Mouse (Mus musculus) stomach, embryonic 14.5 days (tissue): ENCODE measurements at regions not wholly inside any gene's neighbourhood (a gene's known extent, or its start where the extent isn't known, plus 50 kb on each side); places are given as distances from the start of the nearest gene placed in this dataset.

Source experiments
- ATAC-seq: fragments of 200-750 bp; cut with Nextera tagmentation; 2 replicates; pipeline ENCODE4 v1.8.0; 2017; ENCODE audit warnings: low read depth, moderate TSS enrichment; ENCODE audit not compliant: insufficient number of reproducible peaks, insufficient read depth, low FRiP score
- H3K27ac ChIP-seq: fragments of 300-500 bp; sonication (generic); 2 replicates; pipeline ENCODE4 v1.5.1; 2014; ENCODE audit warnings: mild to moderate bottlenecking, low read length, moderate library complexity, mixed read lengths
- H3K27me3 ChIP-seq: fragments of 300-500 bp; sonication (generic); 2 replicates; pipeline ENCODE4 v1.6.1; 2014; ENCODE audit warnings: low read length, control low read depth, mixed read lengths; ENCODE audit not compliant: control insufficient read depth, insufficient read depth
- H3K36me3 ChIP-seq: fragments of 300-500 bp; sonication (generic); 2 replicates; pipeline ENCODE4 v1.6.1; 2014; ENCODE audit warnings: mild to moderate bottlenecking, control low read depth, low read length, moderate library complexity, mixed read lengths; ENCODE audit not compliant: control insufficient read depth, insufficient read depth
- H3K4me1 ChIP-seq: fragments of 300-500 bp; sonication (generic); 2 replicates; pipeline ENCODE4 v1.6.1; 2014; ENCODE audit warnings: low read length, control low read depth, mixed read lengths; ENCODE audit not compliant: control insufficient read depth, insufficient read depth
- H3K4me2 ChIP-seq: fragments of 300-500 bp; sonication (generic); replicated peaks from 2 replicates; pipeline ENCODE4 v1.6.1; 2014; ENCODE audit warnings: low read depth, low read length, control low read depth
- H3K4me3 ChIP-seq: fragments of 300-500 bp; sonication (generic); 2 replicates; pipeline ENCODE4 v1.5.1; 2014; ENCODE audit warnings: low read depth, low read length, control low read depth
- H3K9ac ChIP-seq: fragments of 300-500 bp; sonication (generic); replicated peaks from 2 replicates; pipeline ENCODE4 v1.6.1; 2014; ENCODE audit warnings: low read depth, mild to moderate bottlenecking, control low read depth, low read length, moderate library complexity, mixed read lengths
- H3K9me3 ChIP-seq: fragments of 300-500 bp; sonication (generic); 2 replicates; pipeline ENCODE4 v1.6.1; 2016; ENCODE audit warnings: low read depth, low read length, control low read depth; ENCODE audit not compliant: control insufficient read depth
- WGBS: fragments of 180-500 bp; shearing (Covaris S2); extraction: QIAGEN DNeasy Blood & Tissue Kit; methylation state at CpG from one replicate; pipeline ENCODE4 v1.1.7; 2014; 5-methylcytosine and 5-hydroxymethylcytosine counted together

- Histone ChIP-seq H3K4me3 (no peak overlapping the region), H3K27ac (no peak overlapping the region), H3K4me1 (no peaks in the 10 kb centered on the region), H3K9me3 (no peaks in the 10 kb centered on the region), H3K9ac (no peak overlapping the region), H3K4me2 (no peak overlapping the region), H3K36me3 (no peaks in the 10 kb centered on the region), H3K27me3 (no peaks in the 10 kb centered on the region)
- 62% methylated on average over 3 of the region's 3 CpGs for WGBS
- no peak for ATAC-seq
These were observed 169.6 kb upstream of the Egfl6 start for GRCm38 (mm10) chrX:166754967-166755654.

DNA sequence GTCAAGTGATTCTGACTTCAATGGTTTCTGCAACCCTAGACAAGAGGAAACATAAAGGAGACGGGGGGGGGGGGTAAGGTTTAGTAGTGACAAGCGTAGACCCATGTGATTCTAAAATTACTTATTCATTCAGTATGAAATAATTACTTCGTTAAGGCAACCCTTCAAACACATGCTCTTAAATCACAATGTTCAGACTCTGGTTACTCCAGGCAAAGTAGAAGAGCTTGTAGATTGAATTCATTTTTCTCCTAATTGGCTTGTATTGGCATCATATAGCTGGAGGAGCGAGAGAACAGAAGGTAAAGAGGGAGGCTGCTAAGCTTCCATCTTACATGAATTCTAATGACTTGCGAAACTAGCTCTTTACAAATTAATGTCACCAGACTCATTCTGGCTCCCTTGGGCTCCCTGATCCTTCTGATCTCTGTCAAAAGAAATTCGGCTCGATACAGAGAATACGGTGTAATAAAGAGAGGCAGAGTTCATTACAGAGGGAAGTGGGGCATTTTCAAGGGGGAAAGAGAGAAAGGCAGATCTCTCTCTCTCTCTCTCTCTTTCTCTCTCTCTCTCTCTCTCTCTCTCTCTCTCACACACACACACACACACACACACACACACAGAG lies 163.6 kb upstream of the Egfl6 start:
- Histone ChIP-seq H3K9me3 (no peaks in the 10 kb centered on the region), H3K9ac (no peak overlapping the region), H3K4me1 (no peaks in the 10 kb centered on the region), H3K4me2 (no peak overlapping the region), H3K36me3 (no peaks in the 10 kb centered on the region), H3K4me3 (no peak overlapping the region), H3K27me3 (no peaks in the 10 kb centered on the region), H3K27ac (no peak overlapping the region)
- no peak for ATAC-seq
- WGBS, result 83% methylated on average over 8 of the region's 8 CpGs

GRCm38 (mm10) chrX:166731354-166731753 lies 145.8 kb upstream of the Egfl6 start:
- Histone ChIP-seq H3K4me1 (no peaks in the 10 kb centered on the region), H3K9me3 (no peaks in the 10 kb centered on the region), H3K27me3 (no peaks in the 10 kb centered on the region), H3K9ac (no peak overlapping the region), H3K4me3 (no peak overlapping the region), H3K27ac (no peak overlapping the region), H3K36me3 (no peaks in the 10 kb centered on the region), H3K4me2 (no peak overlapping the region)
- ATAC-seq, result no peak
- WGBS, result 78% methylated on average over 2 of the region's 2 CpGs

DNA sequence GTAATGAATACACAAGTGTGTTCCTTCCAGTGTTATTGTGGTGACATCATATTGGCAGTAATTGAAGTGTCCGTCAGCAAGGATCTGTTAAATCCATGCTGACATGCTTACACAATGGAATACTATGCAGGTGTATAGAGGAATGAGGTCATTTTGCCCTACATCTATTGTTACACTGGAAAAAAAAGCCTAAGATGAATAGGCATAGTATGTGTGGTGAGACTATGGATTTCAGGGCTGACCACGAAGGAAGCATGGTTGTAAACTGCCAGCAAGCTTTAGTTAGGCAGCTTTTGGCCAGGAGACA lies 143.1 kb upstream of the Egfl6 start:
- Histone ChIP-seq H3K36me3 (no peaks in the 10 kb centered on the region), H3K4me2 (no peak overlapping the region), H3K27me3 (no peaks in the 10 kb centered on the region), H3K9me3 (no peaks in the 10 kb centered on the region), H3K4me3 (no peak overlapping the region), H3K9ac (no peak overlapping the region), H3K27ac (no peak overlapping the region), H3K4me1 (no peaks in the 10 kb centered on the region)
- 82% methylated on average over 2 of the region's 2 CpGs for WGBS
- no peak for ATAC-seq

DNA sequence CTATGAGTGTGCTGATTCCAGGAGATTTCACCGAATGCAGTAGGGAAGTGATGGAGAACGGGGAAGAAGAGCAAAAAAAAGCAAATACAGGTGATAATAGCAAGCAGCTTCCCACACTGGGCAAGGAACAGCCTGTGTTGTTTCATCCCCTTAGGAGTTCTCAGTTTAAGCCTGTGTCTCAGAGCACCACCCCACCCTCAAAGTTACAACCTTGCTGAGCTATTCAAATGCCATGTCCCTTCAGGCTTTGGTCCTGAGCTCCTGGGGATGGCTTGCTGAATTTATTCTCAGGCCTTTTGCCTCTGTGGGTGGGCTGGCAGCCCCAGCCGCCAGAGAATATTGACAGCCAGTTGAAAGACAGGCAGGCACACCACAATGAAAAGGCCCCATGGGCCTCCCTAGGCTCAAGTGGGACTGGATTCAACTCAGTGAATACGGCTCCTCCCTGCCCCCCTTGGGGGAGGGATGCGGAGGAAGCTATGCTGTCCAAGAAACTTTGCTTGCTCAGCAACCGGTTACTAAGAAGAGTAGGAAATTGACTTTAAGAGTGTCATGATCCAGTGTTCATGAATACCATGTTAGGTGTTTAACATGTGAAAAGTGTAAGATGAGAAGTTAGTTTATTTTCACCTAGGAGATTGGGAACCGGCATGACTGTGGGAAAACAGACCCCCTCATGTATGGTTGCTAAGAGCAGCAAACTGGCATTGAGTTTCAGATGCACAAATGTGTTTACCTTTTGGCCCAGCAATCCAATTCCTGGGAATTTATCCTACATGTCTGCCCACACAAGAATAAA lies 142.5 kb upstream of the Egfl6 start:
- no peak for ATAC-seq
- Histone ChIP-seq H3K27ac (no peak overlapping the region), H3K4me2 (no peak overlapping the region), H3K9ac (no peak overlapping the region), H3K9me3 (no peaks in the 10 kb centered on the region), H3K4me3 (no peak overlapping the region), H3K36me3 (no peaks in the 10 kb centered on the region), H3K27me3 (no peaks in the 10 kb centered on the region), H3K4me1 (no peaks in the 10 kb centered on the region)
- WGBS, result 49% methylated on average over 7 of the region's 7 CpGs

DNA sequence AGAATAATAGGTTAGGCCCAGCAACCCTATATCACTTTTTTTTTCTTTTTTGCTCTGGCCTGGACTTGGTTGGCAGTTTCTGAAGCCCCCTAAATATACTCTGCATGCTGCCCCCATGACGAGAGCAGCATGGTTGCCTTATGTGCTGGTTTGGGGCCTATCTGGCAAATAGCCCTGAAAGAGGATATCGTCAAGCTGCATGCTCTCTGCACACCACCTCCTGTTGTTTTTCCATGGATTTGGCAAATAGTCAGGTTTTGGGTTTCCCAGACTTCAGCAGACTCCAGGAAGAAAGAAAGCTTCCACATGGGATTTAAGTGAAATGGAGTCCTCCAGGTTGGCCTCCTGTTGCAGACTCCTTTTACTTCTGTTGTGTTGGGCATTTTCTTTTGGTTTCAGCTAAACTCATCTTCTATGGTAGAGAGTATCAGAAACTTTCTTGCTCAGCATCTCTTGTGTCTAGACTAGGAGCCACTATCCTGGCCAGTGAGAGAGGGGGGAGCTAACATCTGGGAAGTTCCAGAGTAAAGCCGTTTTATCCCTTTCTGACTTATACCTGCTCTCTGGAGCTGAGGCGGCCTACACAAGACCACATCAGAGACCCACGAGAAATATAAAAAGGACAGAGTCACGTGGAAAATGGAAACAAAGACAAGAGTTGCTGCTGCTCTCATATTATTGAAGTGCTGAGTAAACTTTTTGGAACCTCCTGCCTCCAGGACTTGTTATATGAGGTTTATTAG lies 140.4 kb upstream of the Egfl6 start:
- H3K4me3 ChIP-seq, result no peak overlapping the region
- no peak overlapping the region for H3K9ac ChIP-seq
- no peaks in the 10 kb centered on the region for H3K36me3 ChIP-seq
- no peak overlapping the region for H3K4me2 ChIP-seq
- 70% methylated on average over 6 of the region's 6 CpGs for WGBS
- ATAC-seq, result no peak
- H3K4me1 ChIP-seq, result no peaks in the 10 kb centered on the region
- H3K27ac ChIP-seq, result no peak overlapping the region
- H3K9me3 ChIP-seq, result no peaks in the 10 kb centered on the region
- H3K27me3 ChIP-seq, result no peaks in the 10 kb centered on the region

DNA sequence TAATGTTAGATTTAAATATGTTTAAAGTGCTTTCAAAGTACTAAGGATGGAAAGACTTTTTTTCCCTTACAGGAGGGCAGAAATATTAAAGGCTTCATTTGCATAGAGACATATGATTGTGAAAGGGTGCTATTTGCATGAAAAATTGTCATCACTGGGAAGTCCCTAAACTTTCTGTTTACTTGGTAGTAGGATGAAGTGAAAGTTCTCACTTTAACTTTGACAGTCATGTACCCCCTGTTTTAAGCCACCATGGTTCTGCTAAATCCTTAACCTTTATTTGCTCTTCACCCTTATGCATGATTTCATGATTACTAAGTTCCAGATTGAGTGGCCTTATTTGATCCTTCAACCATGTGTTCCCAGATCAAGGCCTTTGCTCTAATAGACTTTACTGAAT lies 132.6 kb upstream of the Egfl6 start:
- no peak overlapping the region for H3K4me3 ChIP-seq
- H3K4me2 ChIP-seq, result no peak overlapping the region
- H3K4me1 ChIP-seq, result no peaks in the 10 kb centered on the region
- no peak overlapping the region for H3K9ac ChIP-seq
- no peaks in the 10 kb centered on the region for H3K27me3 ChIP-seq
- H3K27ac ChIP-seq, result no peak overlapping the region
- H3K9me3 ChIP-seq, result no peaks in the 10 kb centered on the region
- no peaks in the 10 kb centered on the region for H3K36me3 ChIP-seq
- ATAC-seq, result no peak

GRCm38 (mm10) chrX:166709306-166709705 lies 123.8 kb upstream of the Egfl6 start:
- ATAC-seq, result no peak
- WGBS, result 80% methylated on average over 2 of the region's 2 CpGs
- H3K4me2 ChIP-seq, result no peak overlapping the region
- H3K27me3 ChIP-seq, result no peaks in the 10 kb centered on the region
- no peak overlapping the region for H3K27ac ChIP-seq
- H3K9ac ChIP-seq, result no peak overlapping the region
- H3K4me3 ChIP-seq, result no peak overlapping the region
- no peaks in the 10 kb centered on the region for H3K36me3 ChIP-seq
- no peaks in the 10 kb centered on the region for H3K4me1 ChIP-seq
- H3K9me3 ChIP-seq, result no peaks in the 10 kb centered on the region
